Mouse (Mus musculus): ENCODE results near the gene Fshr.
"Not testable (repeated sequence)": the region's sequence is repeated elsewhere in the genome, so short reads cannot be mapped to it uniquely, and the experiment has no call there.

Gene Fshr

DNA sequence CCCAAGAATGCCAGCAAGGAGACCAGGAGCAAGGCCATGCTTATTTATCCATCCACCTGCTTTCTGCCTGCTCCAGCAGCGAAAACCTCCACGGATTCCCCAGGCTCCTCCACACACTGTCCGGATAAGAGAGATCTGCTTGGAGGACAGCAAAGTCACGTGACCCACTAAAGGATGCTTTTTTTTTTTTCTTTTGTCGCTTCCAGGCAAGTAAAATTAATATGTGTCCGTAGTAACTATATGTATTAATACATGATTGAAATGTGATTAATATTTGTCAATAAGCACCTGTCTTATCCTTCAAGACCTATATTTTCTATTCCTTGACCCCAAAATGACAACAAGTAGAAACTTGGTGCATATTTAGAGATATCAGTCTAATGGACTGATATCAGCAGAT is at the start of gene Fshr:
Gene Fshr, minus strand, starts transcription at position 101 of the 400 bp plus-strand sequence.
- no peak for DNase-seq (ENCODE audit: low read depth)

DNA sequence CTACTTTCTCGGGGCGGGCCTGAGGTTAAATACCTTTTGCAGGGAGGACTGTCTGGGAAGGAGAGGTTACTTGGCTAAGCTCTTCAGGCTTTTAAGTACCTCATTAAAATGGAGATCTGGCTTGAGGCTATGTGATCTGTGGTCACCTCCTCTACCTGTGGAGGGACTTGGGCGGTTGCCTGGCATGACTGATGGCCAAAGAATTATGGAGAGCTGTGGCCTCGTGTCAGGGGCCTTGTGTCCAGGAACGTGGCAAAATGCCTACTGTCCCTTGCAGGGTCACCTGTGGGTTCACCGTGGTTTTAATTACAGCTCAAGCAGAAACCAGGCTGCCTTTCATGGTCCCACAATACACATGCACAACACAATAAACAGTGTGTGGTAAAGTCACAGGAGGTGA is 1.7 kb upstream of the Fshr start:
- DNase-seq (ENCODE audit: low read depth), result no peak

DNA sequence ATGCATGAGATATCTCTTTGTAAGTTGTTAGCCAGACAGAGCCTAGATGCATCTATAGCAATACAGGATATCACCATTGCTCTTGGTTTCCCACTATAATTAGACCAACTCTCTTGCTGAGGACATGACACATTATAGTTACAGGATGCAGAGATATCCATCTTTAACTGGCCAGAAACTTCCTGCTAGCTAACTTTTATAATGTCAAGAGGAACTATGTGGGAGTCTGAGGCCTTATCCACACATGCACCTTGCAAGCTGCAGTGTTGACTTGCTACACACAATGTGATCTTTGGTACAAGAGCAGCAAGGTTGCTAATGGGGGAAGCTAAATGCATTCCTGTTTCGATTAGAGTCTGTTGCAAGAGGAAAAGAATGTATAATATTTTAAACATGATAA is 26.9 kb downstream of the Fshr start:
- no peak for DNase-seq (ENCODE audit: low read depth)

DNA sequence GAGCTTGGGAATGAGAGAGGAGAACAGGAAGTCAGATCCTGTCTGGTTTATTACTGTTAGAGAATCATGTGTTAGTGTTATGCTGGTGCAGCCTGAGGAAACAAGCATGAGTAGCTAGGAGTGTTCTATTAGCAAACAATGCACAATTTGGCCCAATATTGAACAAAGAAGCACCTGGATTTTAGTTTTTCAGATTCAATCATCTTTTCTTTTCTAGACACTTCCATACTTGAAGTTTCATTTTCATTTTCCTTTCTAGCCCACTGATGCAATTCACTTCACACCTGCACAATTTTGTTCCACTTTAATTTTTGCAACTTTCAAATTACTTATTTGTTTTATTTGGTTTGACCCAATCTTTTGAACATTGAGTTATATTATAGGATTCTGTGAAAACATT is 35.7 kb downstream of the Fshr start:
- no peak for DNase-seq (ENCODE audit: low read depth)

DNA sequence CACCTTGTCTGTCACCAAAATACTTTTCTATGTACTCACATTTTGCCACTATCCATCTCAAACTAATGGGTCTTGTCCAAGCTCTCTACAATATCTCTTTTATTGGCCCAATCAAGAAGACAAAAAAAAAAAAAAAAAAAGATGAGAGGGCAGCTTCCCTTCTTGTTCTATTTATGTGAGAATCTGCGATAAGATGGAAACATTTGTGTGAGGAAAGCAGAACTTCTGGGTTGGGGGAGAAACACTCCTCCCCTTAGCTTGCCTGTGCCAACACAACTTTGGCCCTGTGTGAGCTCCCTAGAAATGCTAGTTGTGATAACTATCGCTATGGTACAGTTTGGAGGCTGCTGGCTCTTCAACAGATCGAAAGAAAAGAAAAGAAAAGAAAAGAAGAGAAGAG is 38.0 kb downstream of the Fshr start:
- no peak for DNase-seq (ENCODE audit: low read depth)

DNA sequence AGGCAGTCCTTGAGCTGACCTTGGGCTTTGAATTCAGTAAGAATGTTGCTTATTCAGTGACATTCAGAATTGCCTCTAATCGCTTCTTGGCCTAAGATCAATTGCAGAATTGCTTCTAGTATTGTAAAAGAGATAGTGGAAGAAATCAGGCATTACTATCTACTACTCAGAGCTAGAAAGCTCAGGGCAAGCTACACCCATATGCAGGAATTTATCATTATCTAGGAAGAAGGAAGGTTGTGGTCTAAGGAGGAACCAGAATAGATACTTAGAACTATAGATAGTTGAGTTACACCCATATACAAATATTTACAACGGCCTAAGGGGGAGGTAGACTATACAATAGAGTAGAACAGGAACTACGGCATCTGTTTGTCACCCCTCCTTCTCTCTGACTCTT is 41.1 kb downstream of the Fshr start:
- DNase-seq (ENCODE audit: low read depth), result not testable (repeated sequence)

DNA sequence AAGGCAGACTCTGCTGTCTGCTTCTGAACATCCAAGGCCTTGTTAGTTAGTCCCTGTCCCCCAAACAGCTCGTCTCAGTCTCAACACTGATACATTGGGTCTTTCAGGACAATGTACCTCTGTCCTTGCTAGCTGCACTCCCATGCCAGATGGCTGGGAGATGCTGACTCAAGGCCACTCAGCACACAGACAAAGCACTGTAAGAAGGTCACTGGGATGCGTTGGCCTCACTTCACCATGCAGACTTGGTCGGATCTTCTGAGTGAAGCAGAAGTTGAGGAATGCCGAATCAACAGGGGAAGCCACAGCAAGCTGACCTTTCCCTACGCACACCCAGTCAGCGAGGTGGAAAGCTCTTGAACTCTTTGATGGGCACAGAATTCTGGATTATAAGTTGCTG is 55.7 kb downstream of the Fshr start:
- no peak for DNase-seq (ENCODE audit: low read depth)

DNA sequence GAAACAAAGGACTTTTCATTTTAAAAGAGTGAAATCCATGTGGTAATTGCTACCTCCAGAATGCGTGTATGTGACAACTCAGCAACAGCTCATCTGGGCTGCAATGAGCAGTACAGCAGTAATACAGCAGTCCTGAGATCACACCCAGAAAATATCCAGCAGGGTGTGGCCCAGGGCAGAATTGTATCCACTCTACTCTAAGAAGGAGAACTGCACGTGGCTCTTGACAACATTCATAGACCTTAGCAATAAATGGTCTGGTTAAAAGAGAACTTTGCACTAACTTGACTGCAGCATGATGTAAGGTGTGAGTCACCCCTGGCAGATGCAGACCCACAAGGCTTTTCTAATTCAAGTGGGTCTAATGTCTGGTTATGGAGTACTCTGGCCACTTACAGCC is 80.5 kb downstream of the Fshr start:
- no peak for DNase-seq (ENCODE audit: low read depth)

DNA sequence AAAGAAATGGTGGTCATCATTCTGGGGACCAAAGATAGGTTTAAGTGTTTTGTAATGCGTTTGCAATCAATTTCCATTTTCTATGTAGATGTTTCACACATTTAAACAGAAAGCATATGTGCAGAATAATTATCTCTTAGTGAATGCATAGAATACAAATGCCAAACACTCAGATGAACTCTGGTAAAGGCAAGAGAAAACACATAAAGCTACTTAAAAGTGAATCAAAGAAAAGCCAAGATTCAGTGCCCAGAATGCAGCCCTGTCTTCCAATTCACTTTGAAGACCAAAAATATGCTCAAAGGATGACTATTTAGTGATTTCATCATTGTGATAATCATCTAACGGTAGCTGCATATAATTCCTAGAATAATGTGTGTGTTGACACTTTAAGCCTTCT is 81.2 kb downstream of the Fshr start:
- DNase-seq (ENCODE audit: low read depth), result no peak

DNA sequence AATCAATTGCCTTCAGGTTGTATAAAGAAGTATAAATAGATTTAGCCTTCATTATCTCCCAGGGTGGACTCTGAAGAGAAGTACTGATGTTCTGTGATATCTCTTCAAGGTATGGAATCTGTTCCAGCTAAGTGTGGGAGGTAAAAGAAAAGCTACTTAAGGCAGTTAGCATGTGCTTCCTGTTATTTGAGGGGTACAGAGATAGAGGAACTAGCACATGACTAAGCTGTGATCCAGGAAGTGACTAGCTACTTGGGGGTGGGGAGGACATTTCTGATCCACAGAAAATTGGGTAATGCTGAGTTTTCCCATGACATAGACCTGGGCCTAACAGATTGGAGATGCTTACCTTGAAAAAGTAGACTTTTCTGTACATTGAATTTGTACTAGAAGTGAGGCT is 86.5 kb downstream of the Fshr start:
- no peak for DNase-seq (ENCODE audit: low read depth)

DNA sequence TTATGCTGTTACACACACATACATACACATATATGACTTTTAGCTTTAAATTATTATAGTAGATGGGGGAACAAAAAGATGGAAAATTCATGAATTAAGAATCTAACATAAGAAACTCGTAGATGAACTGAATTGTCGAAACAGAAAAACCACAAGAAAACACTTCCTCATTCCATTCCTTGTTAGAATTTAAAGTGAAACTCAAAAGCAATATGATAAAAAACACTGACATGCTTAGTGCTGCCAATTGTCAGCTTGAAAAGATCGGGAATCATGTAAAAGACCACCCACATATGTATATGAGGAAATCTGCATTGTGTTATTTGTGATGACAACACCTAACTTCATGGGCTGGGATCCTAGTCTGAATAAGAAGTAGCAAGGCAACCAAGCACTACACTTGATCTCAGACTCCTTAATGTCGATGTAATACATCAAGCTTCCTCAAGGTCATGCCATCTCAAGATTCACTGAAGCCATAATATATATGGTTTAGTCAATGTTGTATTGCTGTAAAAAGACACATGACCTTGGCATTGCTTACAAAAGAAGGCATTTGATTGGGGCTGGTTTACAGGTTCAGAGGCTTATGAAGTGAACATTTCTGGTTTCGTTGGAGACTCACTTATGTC is 99.6 kb downstream of the Fshr start:
- no peak for DNase-seq (ENCODE audit: low read depth)

DNA sequence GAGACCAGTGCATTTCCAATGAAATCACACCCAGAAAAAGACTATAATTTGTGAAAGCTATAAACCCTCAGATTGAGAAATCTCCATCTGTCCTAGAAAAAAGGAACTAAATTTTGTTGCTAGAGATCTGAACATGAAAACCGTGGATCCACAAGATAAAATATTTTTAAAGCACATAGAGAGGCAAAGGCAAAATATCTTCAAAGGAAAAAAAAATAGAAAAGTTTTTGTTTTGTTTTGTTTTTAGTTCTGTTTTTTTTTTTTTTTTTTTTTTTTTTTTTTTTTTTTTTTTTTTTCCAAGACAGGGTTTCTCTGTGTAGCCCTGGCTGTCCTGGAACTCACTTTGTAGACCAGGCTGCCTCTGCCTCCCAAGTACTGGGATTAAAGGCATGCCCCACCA is 100.7 kb downstream of the Fshr start:
- not testable (repeated sequence) for DNase-seq (ENCODE audit: low read depth)

DNA sequence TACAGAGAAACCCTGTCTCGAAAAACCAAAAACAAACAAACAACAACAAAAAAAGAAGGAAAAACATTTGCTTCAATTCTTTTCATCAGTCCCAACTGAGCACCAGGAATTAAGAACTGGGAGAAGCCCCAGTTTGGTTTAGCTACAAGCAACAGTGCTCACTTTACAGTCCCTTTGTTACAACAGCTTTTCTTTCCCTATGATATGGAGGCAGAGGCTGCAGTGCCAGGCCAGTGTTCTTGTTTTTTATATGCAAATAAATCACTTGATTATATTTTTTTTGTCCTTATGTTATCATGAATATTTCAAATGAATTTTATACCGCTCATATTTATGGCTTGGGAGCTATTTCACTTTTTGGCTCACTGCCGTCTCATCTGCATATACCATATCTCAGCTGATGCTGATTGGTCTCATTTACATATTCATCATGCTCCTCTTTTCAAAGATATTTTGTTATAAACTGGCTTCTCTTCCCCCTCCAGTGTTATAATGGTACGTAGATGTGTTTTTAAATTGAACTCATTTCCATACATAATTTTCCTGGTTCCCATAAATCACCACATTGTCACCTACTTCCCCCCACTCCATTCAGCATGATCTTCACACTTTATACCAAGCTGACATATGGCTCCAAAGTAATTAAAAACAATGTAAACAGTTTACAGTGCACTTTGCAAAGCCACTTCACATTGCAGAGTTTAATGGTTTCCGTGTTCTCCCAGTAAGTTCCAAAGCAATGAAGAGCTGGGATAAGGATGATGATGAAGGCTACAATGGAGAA is 110.6 kb downstream of the Fshr start:
- no peak for DNase-seq (ENCODE audit: low read depth)

DNA sequence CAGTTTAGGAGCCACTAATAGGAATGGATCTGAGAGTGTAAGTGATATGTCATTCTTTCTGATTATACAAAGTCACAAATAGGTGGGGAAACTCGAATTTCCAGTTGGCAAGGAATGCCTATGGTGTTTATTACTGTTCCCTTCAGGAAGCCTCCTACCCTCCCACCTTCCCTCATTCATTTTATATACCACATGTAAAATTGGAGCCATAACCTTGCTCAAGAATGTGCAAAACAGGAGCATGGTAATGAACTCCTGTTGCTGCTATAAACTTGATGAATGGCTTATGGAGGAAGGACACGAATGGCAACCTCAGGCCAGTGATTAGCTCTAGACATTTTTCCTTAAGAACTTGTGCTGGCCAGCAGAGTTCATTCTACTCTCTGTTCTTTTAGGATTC is 117.6 kb downstream of the Fshr start:
- DNase-seq (ENCODE audit: low read depth), result no peak

DNA sequence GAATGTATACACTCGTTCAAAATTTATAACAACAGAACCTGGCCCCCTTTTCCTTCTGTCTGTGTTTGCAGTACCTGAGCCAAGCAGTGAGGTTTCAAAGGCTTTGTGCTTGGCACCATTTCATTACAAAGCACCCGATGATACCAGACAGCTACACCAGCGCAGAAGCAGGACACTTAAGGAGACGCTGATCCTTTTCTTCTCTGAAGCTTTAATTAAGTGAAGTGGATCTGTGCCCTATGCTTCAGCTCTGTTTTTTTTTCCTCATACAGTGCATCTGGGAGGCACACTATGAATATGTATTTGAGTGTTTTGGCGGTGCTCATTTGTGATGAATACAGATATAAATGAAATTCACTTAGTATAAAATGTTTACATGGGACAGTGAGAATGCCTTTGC is 120.8 kb downstream of the Fshr start:
- no peak for DNase-seq (ENCODE audit: low read depth)

DNA sequence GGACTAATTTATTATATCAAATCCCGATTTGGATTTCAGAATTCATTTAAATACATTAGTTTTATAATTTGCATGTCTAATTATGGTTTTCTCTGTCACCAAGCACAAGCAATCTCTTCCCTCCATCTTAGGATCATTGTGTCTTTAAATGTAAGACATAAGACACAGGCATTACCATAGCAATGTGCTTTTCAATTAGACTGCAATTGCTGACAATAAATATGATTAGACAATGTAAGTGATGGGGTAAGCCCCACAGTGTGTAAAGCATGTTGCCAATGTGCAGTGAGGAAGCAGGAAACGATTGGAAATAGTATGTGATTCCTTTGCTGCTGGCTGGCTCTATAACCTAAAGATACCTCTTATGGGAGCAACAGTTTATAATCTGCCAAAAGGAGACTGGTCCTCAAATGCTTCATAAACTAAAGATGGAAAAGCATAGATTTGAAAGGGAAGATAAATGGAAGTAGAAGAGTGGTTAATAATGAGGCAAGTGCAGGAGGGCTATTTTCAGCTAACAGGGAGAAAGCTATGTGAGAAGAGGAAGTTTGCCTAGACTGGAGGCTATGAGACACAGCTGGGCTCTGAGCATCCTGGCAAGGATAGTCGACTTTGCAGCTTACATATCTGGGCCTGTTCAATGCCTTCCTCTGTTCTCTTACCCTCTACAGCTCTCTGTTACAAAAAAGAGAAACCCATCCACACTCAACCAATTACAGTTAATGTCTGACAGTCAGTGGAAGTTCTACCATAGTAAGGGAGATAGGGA is 136.0 kb downstream of the Fshr start:
- no peak for DNase-seq (ENCODE audit: low read depth)

DNA sequence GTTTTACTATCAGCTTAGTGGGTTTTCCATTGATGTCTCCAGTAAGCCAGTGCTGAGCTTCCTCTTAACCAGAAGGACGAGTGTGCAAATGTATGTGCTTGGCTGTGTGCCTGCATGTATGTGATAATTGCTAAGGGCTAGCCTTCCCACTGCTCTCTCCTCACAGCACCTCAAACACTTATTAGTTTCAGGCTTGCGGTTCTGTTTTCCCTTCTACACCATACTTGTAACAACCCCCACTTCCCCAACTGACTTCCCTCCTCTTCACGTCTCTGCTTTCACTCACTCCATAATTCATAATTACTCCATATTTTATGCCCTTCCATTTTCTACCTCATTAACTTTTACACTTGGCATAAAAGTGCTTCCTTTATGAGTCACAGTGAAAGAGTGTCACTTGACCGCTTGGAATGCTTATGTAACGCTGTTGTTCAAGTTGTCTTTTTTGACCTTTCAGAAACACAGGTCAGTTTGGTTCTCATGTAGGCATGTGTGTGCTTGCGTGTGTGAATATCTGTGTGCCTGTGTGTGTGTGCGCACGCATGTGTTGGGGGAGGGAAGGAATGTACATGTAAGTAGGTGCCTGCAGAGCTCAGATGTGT is 138.0 kb downstream of the Fshr start:
- DNase-seq (ENCODE audit: low read depth), result no peak

DNA sequence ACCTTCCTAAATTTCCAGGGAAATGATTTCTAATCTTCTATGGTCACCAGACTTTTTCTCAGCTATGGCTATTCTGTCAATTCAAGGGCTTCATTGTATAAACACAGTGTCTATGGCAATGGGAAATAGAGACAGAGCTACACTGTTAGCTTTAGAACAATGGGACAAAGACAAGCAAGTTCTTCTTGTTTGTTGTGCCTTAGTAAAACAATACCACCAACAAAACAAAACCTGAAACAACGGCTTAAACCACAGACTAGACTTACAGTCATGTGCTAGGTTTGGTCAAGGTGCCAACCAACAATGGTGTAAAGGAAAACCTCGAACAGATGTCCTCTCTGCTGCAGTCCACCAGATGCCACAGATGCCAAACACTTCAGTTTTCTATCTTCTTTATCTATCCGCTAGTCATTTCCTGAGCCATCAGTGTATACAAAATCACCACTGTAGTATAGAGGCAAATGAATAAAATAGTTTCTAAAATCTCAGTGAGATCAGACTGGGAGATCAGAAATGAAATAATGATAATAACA is 149.4 kb downstream of the Fshr start:
- DNase-seq (ENCODE audit: low read depth), result no peak

DNA sequence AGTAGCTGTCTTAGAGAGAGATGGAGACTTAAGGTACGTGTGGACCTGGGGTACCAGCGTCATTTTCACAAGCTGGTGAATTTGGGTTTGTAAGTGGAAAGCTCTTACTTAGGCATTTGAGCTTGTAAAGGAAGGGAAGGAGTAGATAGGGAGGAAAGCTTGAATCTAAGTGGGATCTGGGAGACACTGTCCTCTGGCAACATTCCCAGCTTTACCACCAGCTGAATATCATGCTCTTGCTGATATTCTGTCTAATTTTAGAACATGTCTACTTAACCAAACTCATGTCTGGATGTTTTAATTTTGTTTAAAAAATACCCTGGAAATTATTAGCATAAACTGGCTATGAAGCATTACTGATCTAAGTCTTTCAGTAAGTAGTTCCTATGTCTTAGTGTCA is 151.4 kb downstream of the Fshr start:
- no peak for DNase-seq (ENCODE audit: low read depth)

DNA sequence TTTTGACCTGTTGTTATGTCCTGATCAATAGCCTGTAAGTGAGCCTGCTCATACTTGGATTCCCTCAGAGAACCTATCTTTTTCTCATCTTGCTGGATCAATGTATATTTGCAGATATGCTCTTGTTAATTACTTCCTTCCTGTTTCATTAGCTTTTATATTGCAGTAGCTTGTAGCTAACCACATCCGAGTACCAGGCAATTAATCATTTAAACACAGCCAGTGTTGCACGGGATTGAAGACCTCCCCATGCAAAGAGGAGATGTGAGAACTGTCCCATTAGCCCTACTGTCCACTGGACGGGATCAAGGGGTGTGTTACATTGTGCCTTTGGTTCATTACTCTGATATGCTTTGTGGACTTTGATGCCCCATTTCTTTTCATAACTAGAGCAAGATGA is 154.5 kb downstream of the Fshr start:
- DNase-seq (ENCODE audit: low read depth), result no peak

DNA sequence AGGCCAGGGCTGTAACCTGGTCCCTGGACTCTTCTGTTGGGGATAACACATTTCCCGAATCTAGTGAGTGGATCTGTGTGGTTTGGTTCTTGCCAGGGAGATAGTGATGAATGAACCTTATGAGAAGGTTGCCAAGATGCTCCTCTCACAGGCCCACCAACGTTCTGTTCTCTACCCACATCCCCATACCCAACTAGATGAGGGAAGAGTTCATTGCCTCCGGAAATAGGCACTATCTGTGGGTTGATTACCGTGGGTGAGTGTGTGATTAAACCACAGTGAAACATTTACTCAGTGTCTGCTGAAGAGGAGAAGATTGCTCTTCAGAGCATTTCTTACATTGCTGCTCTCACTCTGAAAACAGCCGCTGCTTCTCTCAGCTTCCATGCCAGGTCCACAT is 163.8 kb downstream of the Fshr start:
- DNase-seq (ENCODE audit: low read depth), result no peak

DNA sequence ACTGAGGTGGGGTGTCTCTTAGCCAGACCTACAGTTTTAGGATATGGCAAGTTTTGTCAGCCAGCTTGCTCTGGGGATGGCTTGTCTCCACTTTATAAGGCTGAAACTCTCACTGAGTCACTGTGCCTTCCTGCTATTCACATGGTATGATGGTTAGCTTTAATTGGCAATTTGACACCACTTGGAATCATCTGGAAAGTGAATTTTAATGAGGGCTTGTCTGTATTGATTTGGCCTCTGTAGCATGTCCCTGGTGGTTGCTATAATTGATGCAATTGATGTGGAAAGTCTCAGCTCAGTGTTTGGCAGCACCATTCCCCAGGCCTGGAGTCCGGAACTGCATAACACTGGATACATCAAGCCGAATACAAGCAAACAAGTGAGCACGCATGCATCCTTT is 164.4 kb downstream of the Fshr start:
- no peak for DNase-seq (ENCODE audit: low read depth)

DNA sequence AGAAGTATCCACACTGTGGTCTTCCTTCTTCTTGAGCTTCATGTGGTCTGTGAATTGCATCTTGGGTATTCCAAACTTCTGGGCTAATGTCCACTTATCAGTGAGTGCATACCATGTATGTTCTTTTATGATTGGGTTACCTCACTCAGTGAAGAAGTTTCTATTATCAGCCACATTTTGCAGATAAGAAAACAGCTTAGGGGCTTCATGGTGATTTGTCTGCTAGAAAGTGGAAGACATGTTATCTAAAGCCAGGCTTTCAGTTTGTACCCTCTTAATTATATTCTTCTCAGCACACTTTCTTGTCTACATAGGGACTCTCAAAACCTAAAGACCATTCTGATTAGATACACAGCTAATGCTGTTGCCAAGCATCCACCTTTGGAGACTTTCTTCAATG is 165.8 kb downstream of the Fshr start:
- DNase-seq (ENCODE audit: low read depth), result no peak
